Comparison of ENCODE assay signal across 11 mouse cellular contexts in genomic region chr15:102366238-102366637, GRCm38 (mm10). TPM values are rescaled to one million over a fixed set of nuclear protein-coding genes. Genes with fewer than 3 reads are reported as not detected.
DNase-seq lines count a peak whose midpoint lies in the region; ATAC-seq and TF ChIP-seq lines count a peak whose summit lies in the region.
"Had no signal": no experiment of that assay in that cellular context is flagged by ENCODE, and none has a peak within 500 bp of the region (broad histone marks: within the 10 kb centered on the region; RNA-seq: fewer than 3 reads in every experiment).

No protein-coding gene starts in this region.

- no peaks in the 10 kb centered on the region for H3K36me3 ChIP-seq in liver, embryonic 12.5 days
- H3K36me3 ChIP-seq in forebrain, embryonic 13.5 days (ENCODE audit: poor library complexity, severe bottlenecking) = no peaks in the 10 kb centered on the region
- H3K36me3 ChIP-seq in limb, embryonic 12.5 days = no peaks in the 10 kb centered on the region
- H3K36me3 ChIP-seq: G1E had no signal

- H3K9me3 ChIP-seq in liver, embryonic 12.5 days (replicated peaks) = no peaks in the 10 kb centered on the region
- H3K9me3 ChIP-seq in forebrain, embryonic 13.5 days (replicated peaks) = no peaks in the 10 kb centered on the region
- H3K9me3 ChIP-seq in limb, embryonic 12.5 days = no peaks in the 10 kb centered on the region
- H3K9me3 ChIP-seq: G1E had no signal

- H3K9ac ChIP-seq in liver, embryonic 12.5 days = no peak overlapping the region
- peak overlapping the region; percentile 53 for H3K9ac ChIP-seq in forebrain, embryonic 13.5 days
- H3K9ac ChIP-seq in limb, embryonic 12.5 days (replicated peaks) = peak overlapping the region; percentile 50; the same call in 1 of the 2 replicates

- ATAC-seq in liver, embryonic 12.5 days = no peak
- ATAC-seq in forebrain, embryonic 13.5 days = no peak
- no peak for ATAC-seq in limb, embryonic 12.5 days (ENCODE audit: insufficient number of reproducible peaks, insufficient read depth, low FRiP score, low TSS enrichment, low read depth)

- H3K4me2 ChIP-seq in liver, embryonic 12.5 days = peak overlapping the region; percentile 42
- peak overlapping the region; percentile 54 for H3K4me2 ChIP-seq in forebrain, embryonic 13.5 days
- peak overlapping the region; percentile 64 for H3K4me2 ChIP-seq in limb, embryonic 12.5 days

- 0 out of 2 replicates have a peak overlapping the region, but pooled peaks have one; percentile 7 for H3K4me3 ChIP-seq in liver, embryonic 12.5 days
- peak overlapping the region; percentile 26; the same call in 1 of the 2 replicates for H3K4me3 ChIP-seq in forebrain, embryonic 13.5 days
- peak overlapping the region; percentile 30 for H3K4me3 ChIP-seq in limb, embryonic 12.5 days (replicated peaks)
- H3K4me3 ChIP-seq in olfactory bulb, adult 2 months (ENCODE audit: insufficient read depth, low read depth, low read length) = peak overlapping the region; percentile 69

- TF ChIP-seq POLR2A in olfactory bulb, adult 2 months (IDR thresholded peaks at IDR 0.05; ENCODE audit: insufficient read depth, low read depth, low read length) = no peak

- no peak for TF ChIP-seq CTCF in olfactory bulb, adult 2 months (IDR thresholded peaks at IDR 0.05; ENCODE audit: insufficient read depth, low read depth, low read length)

- H3K4me1 ChIP-seq in liver, embryonic 12.5 days = peaks cover 36% of the 10 kb centered on the region
- peaks cover 6% of the 10 kb centered on the region for H3K4me1 ChIP-seq in forebrain, embryonic 13.5 days
- peaks cover 42% of the 10 kb centered on the region for H3K4me1 ChIP-seq in limb, embryonic 12.5 days (replicated peaks)
- peaks cover 10% of the 10 kb centered on the region; the same call in 1 of the 2 replicates for H3K4me1 ChIP-seq in olfactory bulb, adult 2 months (ENCODE audit: control insufficient read depth, insufficient read depth, low read length)

- H3K27ac ChIP-seq in liver, embryonic 12.5 days = no peak overlapping the region
- H3K27ac ChIP-seq in forebrain, embryonic 13.5 days = no peak overlapping the region
- 0 out of 2 replicates have a peak overlapping the region, but pooled peaks have one; percentile 18 for H3K27ac ChIP-seq in limb, embryonic 12.5 days
- H3K27ac ChIP-seq in olfactory bulb, adult 2 months (ENCODE audit: insufficient read depth, low read depth, low read length) = peak overlapping the region; percentile 90

- DNase-seq in liver = no peak
- no peak for DNase-seq in gastrocnemius, postnatal 14 days
- no peak for DNase-seq in left cerebral cortex, adult 18-20 months (ENCODE audit: low spot score in 2 of 2)
- DNase-seq in adrenal gland, adult 18-20 months (ENCODE audit: low spot score in 2 of 2) = no peak

- peaks cover 97% of the 10 kb centered on the region for H3K27me3 ChIP-seq in liver, embryonic 12.5 days (replicated peaks)
- H3K27me3 ChIP-seq in forebrain, embryonic 13.5 days = peaks cover 67% of the 10 kb centered on the region
- peaks cover 4% of the 10 kb centered on the region for H3K27me3 ChIP-seq in limb, embryonic 12.5 days

- intact Hi-C loops in gastrocnemius, postnatal 14 days (cut with DNase I; ENCODE audit: low total_unique reads) = no loop called here

- 18% methylated on average over 7 of the region's 7 CpGs for whole genome bisulfite sequencing in liver, embryonic 12.5 days (ENCODE audit: insufficient replicate concordance)
- 4% methylated on average over 7 of the region's 7 CpGs for WGBS in forebrain, embryonic 13.5 days
- WGBS in limb, embryonic 12.5 days = 8% methylated on average over 7 of the region's 7 CpGs
- WGBS in olfactory bulb, adult 2 months = 11% methylated on average over 7 of the region's 7 CpGs

RNA-seq across cellular contexts. Expression of gene Sp7, which starts 0.7 kb away (rescaled TPM):
- polyA plus RNA-seq in liver, embryonic 12.5 days (2016; fragmentation: Nextera tagmentation; extraction: Ambion mirVana) = 0.37 and 0.63 TPM in 2 replicates
- polyA plus RNA-seq in forebrain, embryonic 13.5 days (2015; fragmentation: Nextera tagmentation; extraction: Ambion mirVana) = 0.15 and 0.18 TPM in 2 replicates
- 3.1 and 4.3 TPM in 2 replicates for polyA plus RNA-seq in limb, embryonic 12.5 days (2016; fragmentation: Nextera tagmentation; extraction: Ambion mirVana)
- polyA plus RNA-seq in olfactory bulb, adult 2 months (2012; ENCODE audit: insufficient read depth, insufficient read length, low replicate concordance, missing spikeins) = not detected in 2 replicates
- under 1 TPM; 0.11 to 0.14 TPM for total RNA-seq in gastrocnemius, postnatal 14 days (2021)
- total RNA-seq in left cerebral cortex, adult 18-20 months (2021) = under 1 TPM; 0.44 to 0.68 TPM
- under 1 TPM in 1 of 2 experiments, not detected in 1; 0.10 TPM for total RNA-seq in adrenal gland, adult 18-20 months (2021)
- total RNA-seq: hematopoietic stem cell, adult 5-6 weeks; liver, adult 2 months had no signal
- polyA plus RNA-seq: G1E; liver, adult 2 months had no signal

RNA-seq across cellular contexts. Expression of gene Aaas, which starts 15.7 kb away (rescaled TPM):
- polyA plus RNA-seq in liver, embryonic 12.5 days (2016; fragmentation: Nextera tagmentation; extraction: Ambion mirVana) = 69.7 and 74.7 TPM in 2 replicates
- polyA plus RNA-seq in forebrain, embryonic 13.5 days (2015; fragmentation: Nextera tagmentation; extraction: Ambion mirVana) = 64.1 and 66.5 TPM in 2 replicates
- 95.6 and 99.6 TPM in 2 replicates for polyA plus RNA-seq in limb, embryonic 12.5 days (2016; fragmentation: Nextera tagmentation; extraction: Ambion mirVana)
- polyA plus RNA-seq in olfactory bulb, adult 2 months (2012; ENCODE audit: insufficient read depth, insufficient read length, low replicate concordance, missing spikeins) = not detected in 2 replicates
- 1 to 10 TPM; 7.2 to 8.4 TPM for total RNA-seq in gastrocnemius, postnatal 14 days (2021)
- total RNA-seq in left cerebral cortex, adult 18-20 months (2021) = 10 to 100 TPM; 15.5 to 18.3 TPM
- total RNA-seq in adrenal gland, adult 18-20 months (2021) = 10 to 100 TPM; 12.0 to 14.7 TPM

RNA-seq across cellular contexts. Expression of gene Myg1, which starts 34.7 kb away (rescaled TPM):
- polyA plus RNA-seq in liver, embryonic 12.5 days (2016; fragmentation: Nextera tagmentation; extraction: Ambion mirVana) = 62.0 and 66.8 TPM in 2 replicates
- 116 and 126 TPM in 2 replicates for polyA plus RNA-seq in forebrain, embryonic 13.5 days (2015; fragmentation: Nextera tagmentation; extraction: Ambion mirVana)
- polyA plus RNA-seq in limb, embryonic 12.5 days (2016; fragmentation: Nextera tagmentation; extraction: Ambion mirVana) = 117 and 120 TPM in 2 replicates
- not detected in 2 replicates for polyA plus RNA-seq in olfactory bulb, adult 2 months (2012; ENCODE audit: insufficient read depth, insufficient read length, low replicate concordance, missing spikeins)
- total RNA-seq in gastrocnemius, postnatal 14 days (2021) = 10 to 100 TPM; 17.6 to 19.0 TPM
- 10 to 100 TPM; 55.5 to 61.0 TPM for total RNA-seq in left cerebral cortex, adult 18-20 months (2021)
- total RNA-seq in adrenal gland, adult 18-20 months (2021) = 10 to 100 TPM; 48.9 to 54.7 TPM

RNA-seq across cellular contexts. Expression of gene Sp1, which starts 39.7 kb away (rescaled TPM):
- 5.1 and 5.6 TPM in 2 replicates for polyA plus RNA-seq in liver, embryonic 12.5 days (2016; fragmentation: Nextera tagmentation; extraction: Ambion mirVana)
- 7.0 and 8.1 TPM in 2 replicates for polyA plus RNA-seq in forebrain, embryonic 13.5 days (2015; fragmentation: Nextera tagmentation; extraction: Ambion mirVana)
- 11.1 and 12.1 TPM in 2 replicates for polyA plus RNA-seq in limb, embryonic 12.5 days (2016; fragmentation: Nextera tagmentation; extraction: Ambion mirVana)
- 98.4 TPM in 1 of 2 replicates, not detected in the other for polyA plus RNA-seq in olfactory bulb, adult 2 months (2012; ENCODE audit: insufficient read depth, insufficient read length, low replicate concordance, missing spikeins)
- total RNA-seq in gastrocnemius, postnatal 14 days (2021) = 10 to 100 TPM; 27.5 to 31.2 TPM
- total RNA-seq in left cerebral cortex, adult 18-20 months (2021) = 10 to 100 TPM; 23.8 to 32.2 TPM
- total RNA-seq in adrenal gland, adult 18-20 months (2021) = 10 to 100 TPM; 61.1 to 62.1 TPM

RNA-seq across cellular contexts. Expression of gene Pfdn5, which starts 40.3 kb away (rescaled TPM):
- 150 and 168 TPM in 2 replicates for polyA plus RNA-seq in liver, embryonic 12.5 days (2016; fragmentation: Nextera tagmentation; extraction: Ambion mirVana)
- 470 and 502 TPM in 2 replicates for polyA plus RNA-seq in forebrain, embryonic 13.5 days (2015; fragmentation: Nextera tagmentation; extraction: Ambion mirVana)
- 431 and 445 TPM in 2 replicates for polyA plus RNA-seq in limb, embryonic 12.5 days (2016; fragmentation: Nextera tagmentation; extraction: Ambion mirVana)
- polyA plus RNA-seq in olfactory bulb, adult 2 months (2012; ENCODE audit: insufficient read depth, insufficient read length, low replicate concordance, missing spikeins) = 1,008 TPM in 1 of 2 replicates, not detected in the other
- 100 to 1,000 TPM; 212 to 228 TPM for total RNA-seq in gastrocnemius, postnatal 14 days (2021)
- 100 to 1,000 TPM; 467 to 479 TPM for total RNA-seq in left cerebral cortex, adult 18-20 months (2021)
- total RNA-seq in adrenal gland, adult 18-20 months (2021) = 100 to 1,000 TPM; 443 to 458 TPM

Comparison
In these comparisons a context has a peak if more than half of its experiments do, and no peak if none do; other contexts are left out.
1. H3K27ac ChIP-seq: peak in limb, embryonic 12.5 days (single experiment) and olfactory bulb, adult 2 months (single experiment); none in liver, embryonic 12.5 days (single experiment) and forebrain, embryonic 13.5 days (single experiment).
2. H3K4me3 ChIP-seq: peak in every context shown above with its lines; median percentile 69 in olfactory bulb, adult 2 months; 30 in limb, embryonic 12.5 days; 26 in forebrain, embryonic 13.5 days; 7 in liver, embryonic 12.5 days.
3. RNA of gene Myg1, which starts 34.7 kb away (polyA plus RNA-seq): 117 to 120 TPM in limb, embryonic 12.5 days, 116 to 126 TPM in forebrain, embryonic 13.5 days and 62.0 to 66.8 TPM in liver, embryonic 12.5 days; not detected in olfactory bulb, adult 2 months; every median in the first group is over 10 times any median in the second.
4. Peak in every context shown above with its lines, with median percentiles within 50 percentile points of each other: H3K4me2 ChIP-seq.